Mouse (Mus musculus) stomach, postnatal 0 days (tissue): ENCODE data around the gene Fam219a.

Experiments used
- CTCF ChIP-seq: IDR thresholded peaks from 2 replicates; pipeline ENCODE4 v1.5.1; 2016; ENCODE audit warnings: antibody characterized with exemption, low read depth, mild to moderate bottlenecking, moderate library complexity
- EP300 ChIP-seq: optimal IDR thresholded peaks from 2 replicates; pipeline ENCODE3; 2016; ENCODE audit warnings: antibody characterized with exemption

DNA sequence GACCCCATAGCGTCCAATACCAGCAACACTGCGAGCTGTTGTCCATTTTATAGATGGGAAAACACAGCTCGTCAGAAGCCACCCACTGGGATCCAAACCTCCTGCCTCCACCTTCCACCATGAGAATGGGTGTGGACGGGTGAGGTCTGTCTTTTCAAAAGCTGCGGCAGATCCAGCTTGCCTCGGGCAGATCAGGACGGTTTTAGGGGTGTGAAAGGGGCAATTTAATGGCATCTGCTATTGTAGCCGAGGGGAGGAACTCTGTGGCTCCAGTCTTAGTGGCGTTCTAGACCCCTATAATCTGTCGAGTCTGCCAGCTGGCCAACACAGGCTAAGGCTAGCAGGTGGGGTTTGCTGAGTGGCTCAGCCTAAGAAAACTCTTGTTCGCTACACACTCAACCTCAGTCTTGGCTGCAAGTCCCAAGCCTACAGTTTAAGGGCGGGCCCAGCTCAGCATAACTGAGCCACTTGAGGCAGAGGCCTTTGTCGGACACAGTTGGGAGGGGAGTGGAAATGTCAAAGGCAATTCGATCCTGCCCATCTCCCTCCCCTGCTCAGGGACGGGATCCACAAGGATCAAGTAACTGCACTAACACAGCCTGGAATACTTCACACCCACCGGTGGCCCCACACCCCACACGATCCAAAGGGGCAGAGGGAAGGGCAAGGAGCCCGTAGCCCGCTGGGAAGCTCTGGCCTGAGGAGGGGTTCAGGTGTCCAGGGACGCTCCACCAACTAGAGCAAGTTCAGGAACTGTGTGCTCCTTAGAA lies 67.0 kb downstream of the Fam219a start:
- no peak for TF ChIP-seq EP300
- no peak for TF ChIP-seq CTCF
